Mouse (Mus musculus) C2C12 (cell line): Measurements from ENCODE around the gene Nol4l.

Experiments
- CTCF ChIP-seq: IDR thresholded peaks from one replicate; pipeline ENCODE4 v1.5.1; 2011; ENCODE audit not compliant: control insufficient read depth, insufficient read depth, insufficient read length
- MAX ChIP-seq: IDR thresholded peaks from one replicate; pipeline ENCODE4 v1.6.1; 2011; ENCODE audit warnings: mild to moderate bottlenecking, control low read depth

DNA sequence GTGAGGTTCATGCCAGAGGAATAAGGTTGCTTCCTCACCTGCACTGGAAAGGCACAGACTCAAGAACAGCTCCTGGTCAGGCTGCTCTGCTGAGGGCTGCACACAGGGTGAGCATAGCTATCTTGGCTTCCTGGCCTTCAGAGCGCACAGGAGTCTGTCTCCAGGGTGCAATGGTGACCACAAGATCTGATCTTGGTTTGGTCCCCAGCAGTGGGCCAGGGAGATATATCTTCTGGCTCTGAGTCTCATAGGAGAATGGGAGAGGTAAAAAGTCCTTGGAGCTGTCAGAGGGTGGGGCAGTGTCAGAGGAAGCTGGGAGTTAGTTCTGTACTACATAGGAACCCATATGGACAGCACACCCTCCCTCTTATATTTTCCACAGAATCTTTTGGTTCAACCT lies 50.3 kb downstream of the Nol4l start:
- no peak for TF ChIP-seq CTCF
- no peak for TF ChIP-seq MAX
